Mouse (Mus musculus): ENCODE measurements around the gene Paqr7.

GRCm38 (mm10) chr4:134503686-134504357, 7.3 kb downstream of the Paqr7 start:
- TF ChIP-seq EP300 (IDR thresholded peaks at IDR 0.05; ENCODE audit: insufficient read depth, low read depth, low read length) (no peak), CTCF (IDR thresholded peaks at IDR 0.05) (no peak), POLR2A (IDR thresholded peaks at IDR 0.05; ENCODE audit: insufficient read depth, low read depth, low read length) (no peak)

All from heart, adult 2 months (tissue).